Mouse (Mus musculus): Measurements from ENCODE around the gene Mfsd7a.

DNA sequence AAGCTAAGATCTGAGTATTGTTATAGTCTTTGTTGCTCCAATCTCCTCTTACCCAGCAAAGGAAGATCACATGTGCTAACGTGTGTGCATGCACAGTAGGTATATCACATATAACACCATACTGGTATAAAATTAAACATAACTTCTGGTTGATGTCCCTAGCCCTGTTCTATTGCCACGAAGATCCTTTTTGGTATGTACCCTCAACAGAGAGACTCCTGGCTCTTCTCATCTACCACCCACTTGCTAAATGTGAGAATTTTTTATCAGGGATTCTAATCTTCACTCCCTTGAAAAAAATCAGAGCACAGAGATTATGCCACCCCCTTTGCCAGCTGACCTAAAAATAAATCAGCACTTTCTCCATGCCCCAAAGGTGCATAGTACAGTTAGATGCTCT lies 41.7 kb downstream of the Mfsd7a start:
- no peak for TF ChIP-seq CTCF (IDR thresholded peaks at IDR 0.05)
- no peak for TF ChIP-seq EP300 (IDR thresholded peaks at IDR 0.05)

Data from lung, postnatal 0 days (tissue).